Mouse (Mus musculus) liver, embryonic 16.5 days (tissue): ENCODE data around the gene Rhot1. TPM values are rescaled to one million over a fixed set of nuclear protein-coding genes. Genes with fewer than 3 reads are reported as not detected.

ENCODE experiments used
- ATAC-seq: fragments of 200-750 bp; cut with Nextera tagmentation; 2 replicates; pipeline ENCODE4 v1.8.0; 2017; ENCODE audit warnings: low read depth, mild to moderate bottlenecking, moderate number of reproducible peaks, moderate library complexity
- H3K27ac ChIP-seq: fragments of 300-500 bp; sonication (generic); 2 replicates; pipeline ENCODE4 v1.5.1; 2014; ENCODE audit warnings: mild to moderate bottlenecking, low read length
- H3K27me3 ChIP-seq: fragments of 300-500 bp; sonication (generic); 2 replicates; pipeline ENCODE4 v1.6.1; 2014; ENCODE audit warnings: low read depth, low read length, mixed read lengths; ENCODE audit not compliant: control insufficient read depth, insufficient read depth
- H3K36me3 ChIP-seq: fragments of 300-500 bp; sonication (generic); 2 replicates; pipeline ENCODE4 v1.6.1; 2014; ENCODE audit warnings: mild to moderate bottlenecking; ENCODE audit not compliant: control insufficient read depth, insufficient read depth
- H3K4me1 ChIP-seq: fragments of 300-500 bp; sonication (generic); 2 replicates; pipeline ENCODE4 v1.6.1; 2014; ENCODE audit warnings: low read depth, low read length, mixed read lengths; ENCODE audit not compliant: control insufficient read depth
- H3K4me2 ChIP-seq: fragments of 300-500 bp; sonication (generic); 2 replicates; pipeline ENCODE4 v1.6.1; 2014; ENCODE audit warnings: low read depth, low read length, mixed read lengths
- H3K4me3 ChIP-seq: fragments of 300-500 bp; sonication (generic); 2 replicates; pipeline ENCODE4 v1.5.1; 2014; ENCODE audit warnings: low read depth, mild to moderate bottlenecking, low read length
- H3K9ac ChIP-seq: fragments of 300-500 bp; sonication (generic); 2 replicates; pipeline ENCODE4 v1.6.1; 2014; ENCODE audit warnings: low read depth, low read length
- H3K9me3 ChIP-seq: fragments of 300-500 bp; sonication (generic); replicated peaks from 2 replicates; pipeline ENCODE4 v1.6.1; 2016; ENCODE audit warnings: low read length; ENCODE audit not compliant: control insufficient read depth
- WGBS: fragments of 180-500 bp; shearing (Covaris S2); extraction: QIAGEN DNeasy Blood & Tissue Kit; methylation state at CpG from one replicate; pipeline ENCODE4 v1.1.7; 2014; ENCODE audit not compliant: insufficient replicate concordance; 5-methylcytosine and 5-hydroxymethylcytosine counted together
- polyA plus RNA-seq: library from polyadenylated mRNA; unstranded; fragments of >200 nt; fragmentation: Nextera tagmentation; extraction: Ambion mirVana; gene quantifications from 2 replicates; pipeline ENCODE4 v1.2.1, GENCODE M21; 2015

The Rhot1 gene
- polyA plus RNA-seq: 19.6 and 20.2 TPM in 2 replicates

DNA sequence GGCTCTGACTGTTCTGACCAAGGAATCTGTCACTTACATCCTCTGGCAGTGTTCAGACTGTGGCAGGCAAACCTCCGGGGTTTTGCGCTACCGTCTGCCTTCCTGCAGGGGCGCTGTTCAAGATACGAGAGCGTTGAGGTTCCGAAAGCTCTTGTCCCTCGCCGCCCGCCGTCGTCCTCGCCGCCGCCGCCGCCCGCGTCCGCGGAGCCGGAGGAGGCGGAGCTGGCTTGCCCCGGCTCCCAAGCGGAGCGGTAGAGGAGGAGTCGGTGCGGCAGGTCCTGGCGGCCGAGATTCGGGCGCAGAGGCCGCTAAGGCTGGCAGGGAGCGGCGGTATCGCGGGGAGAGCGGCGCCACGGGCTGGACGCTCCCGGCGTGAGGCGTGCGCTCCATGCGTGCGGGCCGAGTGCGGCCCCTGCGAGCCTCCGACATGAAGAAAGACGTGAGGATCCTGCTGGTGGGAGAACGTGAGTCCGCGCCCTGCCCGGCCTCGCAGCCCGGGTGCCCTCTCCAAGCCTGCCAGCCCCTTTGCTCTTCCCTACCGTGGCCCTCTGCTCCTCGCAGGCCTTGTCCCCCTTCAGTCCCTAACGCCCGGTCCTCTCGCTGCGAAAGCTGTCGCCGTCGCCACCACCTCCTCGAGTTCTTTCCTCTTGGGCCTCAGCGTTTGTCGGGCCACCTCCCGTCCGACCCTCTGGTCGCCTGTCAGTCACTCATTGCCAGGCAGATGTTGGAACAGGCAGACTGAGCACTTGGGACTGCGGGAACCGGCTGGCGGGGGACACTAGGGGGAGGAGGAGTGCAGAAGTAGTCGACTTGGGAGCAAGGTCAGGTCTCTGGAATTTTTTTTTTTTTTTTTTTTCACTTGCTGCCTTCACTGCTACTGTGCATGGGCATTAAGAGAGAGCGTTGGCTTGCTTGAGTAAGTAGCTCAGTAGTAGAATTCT lies at the start of gene Rhot1:
TSS of gene Rhot1 (plus strand) at position 160 of the 941 bp plus-strand sequence.
- Histone ChIP-seq H3K4me1 (peaks cover 17% of the 10 kb centered on the region), H3K4me3 (peak within 1 kb of the TSS; percentile 75), H3K9me3 (no peaks in the 10 kb centered on the region), H3K27me3 (no peaks in the 10 kb centered on the region), H3K36me3 (no peaks in the 10 kb centered on the region), H3K9ac (peak within 1 kb of the TSS; percentile 85), H3K4me2 (peak within 1 kb of the TSS; percentile 75), H3K27ac (peak within 1 kb of the TSS; percentile 86)
- ATAC-seq: peak; percentile 95
- whole genome bisulfite sequencing: under 1% methylated on average over 66 of the region's 78 CpGs

DNA sequence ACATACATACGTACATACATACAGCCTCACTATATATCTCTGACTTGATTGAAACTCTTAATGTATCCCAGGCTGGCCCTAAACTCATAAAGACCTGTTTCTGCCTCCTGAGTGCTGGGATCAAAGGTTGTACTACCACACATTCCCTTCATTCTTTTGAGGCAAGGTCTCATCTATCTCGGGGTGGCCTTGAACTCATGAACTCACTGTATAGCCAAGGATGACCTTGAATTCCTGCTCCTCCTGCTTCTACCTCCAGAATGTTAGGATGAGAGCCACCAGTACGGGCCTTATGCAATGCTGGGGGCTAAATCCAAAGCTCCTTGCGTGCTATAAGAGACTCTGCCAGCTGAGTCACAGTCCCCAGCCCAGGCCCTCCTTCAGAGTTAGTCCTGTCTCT lies 47.8 kb upstream of the Rhot1 start:
- Histone ChIP-seq H3K4me1 (no peaks in the 10 kb centered on the region), H3K27ac (no peak overlapping the region), H3K4me2 (no peak overlapping the region), H3K9ac (no peak overlapping the region), H3K4me3 (no peak overlapping the region), H3K9me3 (no peaks in the 10 kb centered on the region), H3K27me3 (no peaks in the 10 kb centered on the region), H3K36me3 (no peaks in the 10 kb centered on the region)
- ATAC-seq: no peak
- 61% methylated on average over 4 of the region's 4 CpGs for WGBS

DNA sequence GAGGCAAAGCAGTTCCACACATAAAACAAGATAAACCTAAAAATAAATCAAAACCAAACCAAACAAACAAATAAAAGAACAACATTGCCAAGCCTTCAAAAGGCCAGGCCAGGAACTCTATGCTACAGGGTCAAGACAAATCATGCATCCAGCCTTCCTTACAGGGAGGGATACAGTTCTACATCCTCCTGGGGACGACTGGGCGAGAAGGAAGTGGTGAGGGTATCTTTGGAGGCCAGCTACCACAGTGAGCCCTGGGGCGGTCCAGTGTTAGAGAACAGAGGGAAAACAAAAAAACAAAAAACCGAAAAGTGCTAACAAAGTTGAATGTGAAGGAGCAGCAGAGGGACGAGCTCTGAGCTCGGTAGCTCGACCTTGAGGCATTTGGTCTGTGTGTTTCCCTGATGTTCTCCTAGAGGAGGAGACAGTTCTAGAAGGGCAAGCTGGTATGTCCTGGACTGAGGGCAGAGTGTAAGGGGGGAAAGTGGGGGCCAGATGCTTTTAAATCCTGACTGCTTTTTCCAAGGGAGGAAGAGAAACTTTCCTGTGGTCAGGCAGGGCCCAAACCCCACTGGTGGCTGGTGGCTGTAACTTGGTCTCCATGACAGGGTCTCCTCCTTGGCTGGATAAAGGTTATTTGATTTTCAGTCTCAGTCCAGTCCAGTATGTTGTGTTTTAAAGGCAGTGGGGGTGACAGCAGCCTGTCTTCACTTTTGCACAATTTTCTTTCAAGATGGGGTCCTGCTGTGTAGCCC lies 45.3 kb upstream of the Rhot1 start:
- Histone ChIP-seq H3K36me3 (no peaks in the 10 kb centered on the region; the same call in 1 of the 2 replicates), H3K27ac (no peak overlapping the region), H3K9ac (no peak overlapping the region), H3K4me2 (no peak overlapping the region), H3K4me3 (no peak overlapping the region), H3K27me3 (no peaks in the 10 kb centered on the region), H3K4me1 (no peaks in the 10 kb centered on the region), H3K9me3 (no peaks in the 10 kb centered on the region)
- no peak for ATAC-seq
- WGBS: 22% methylated on average over 7 of the region's 7 CpGs

DNA sequence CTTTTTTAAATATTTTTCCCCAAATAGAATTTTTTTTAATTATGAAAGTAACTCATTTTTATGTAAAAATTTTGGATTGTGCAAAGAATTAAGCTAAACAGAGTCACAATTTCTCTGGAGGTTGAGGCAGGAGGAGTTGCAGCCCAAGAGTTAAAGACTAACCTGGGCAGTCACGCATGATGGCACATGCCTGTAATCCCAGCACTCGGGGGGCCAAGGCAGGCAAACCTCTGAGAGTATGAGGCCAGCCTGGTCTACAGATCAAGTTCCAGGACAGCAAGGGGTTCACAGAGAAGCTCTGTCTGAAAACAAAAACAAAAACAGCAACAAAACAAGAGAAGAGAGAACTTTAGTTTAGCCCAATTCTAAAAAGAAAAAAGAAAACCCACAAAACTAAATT lies 44.6 kb upstream of the Rhot1 start:
- Histone ChIP-seq H3K27ac (no peak overlapping the region), H3K9me3 (no peaks in the 10 kb centered on the region), H3K9ac (no peak overlapping the region), H3K4me2 (no peak overlapping the region), H3K36me3 (no peaks in the 10 kb centered on the region; the same call in 1 of the 2 replicates), H3K4me1 (peaks cover 4% of the 10 kb centered on the region; the same call in 1 of the 2 replicates), H3K27me3 (no peaks in the 10 kb centered on the region), H3K4me3 (no peak overlapping the region)
- no peak for ATAC-seq
- WGBS: 58% methylated on average over 2 of the region's 2 CpGs

DNA sequence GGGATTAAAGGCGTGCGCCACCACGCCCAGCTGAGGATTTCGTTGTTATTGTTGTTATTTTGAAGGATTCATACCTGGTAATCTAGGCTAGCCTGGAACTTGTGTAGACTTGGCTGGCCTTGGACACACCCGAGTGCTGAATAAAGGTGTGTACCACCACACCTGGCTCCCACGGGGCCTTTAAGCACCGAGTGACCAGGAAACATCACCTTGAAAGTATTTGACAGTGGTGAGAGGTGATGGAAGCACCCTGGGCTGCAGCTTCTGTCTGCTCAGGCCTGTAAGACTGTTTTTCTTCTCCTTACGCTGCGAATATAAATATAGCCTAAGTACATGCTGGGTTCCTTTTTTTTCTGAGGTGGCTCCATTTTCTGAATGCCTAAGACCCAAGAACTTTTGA lies 40.7 kb upstream of the Rhot1 start:
- Histone ChIP-seq H3K9me3 (no peaks in the 10 kb centered on the region), H3K4me1 (peaks cover 4% of the 10 kb centered on the region; the same call in 1 of the 2 replicates), H3K4me3 (no peak overlapping the region), H3K4me2 (no peak overlapping the region), H3K27me3 (no peaks in the 10 kb centered on the region), H3K9ac (no peak overlapping the region), H3K27ac (no peak overlapping the region), H3K36me3 (no peaks in the 10 kb centered on the region; the same call in 1 of the 2 replicates)
- 68% methylated on average over 9 of the region's 9 CpGs for WGBS
- no peak for ATAC-seq

DNA sequence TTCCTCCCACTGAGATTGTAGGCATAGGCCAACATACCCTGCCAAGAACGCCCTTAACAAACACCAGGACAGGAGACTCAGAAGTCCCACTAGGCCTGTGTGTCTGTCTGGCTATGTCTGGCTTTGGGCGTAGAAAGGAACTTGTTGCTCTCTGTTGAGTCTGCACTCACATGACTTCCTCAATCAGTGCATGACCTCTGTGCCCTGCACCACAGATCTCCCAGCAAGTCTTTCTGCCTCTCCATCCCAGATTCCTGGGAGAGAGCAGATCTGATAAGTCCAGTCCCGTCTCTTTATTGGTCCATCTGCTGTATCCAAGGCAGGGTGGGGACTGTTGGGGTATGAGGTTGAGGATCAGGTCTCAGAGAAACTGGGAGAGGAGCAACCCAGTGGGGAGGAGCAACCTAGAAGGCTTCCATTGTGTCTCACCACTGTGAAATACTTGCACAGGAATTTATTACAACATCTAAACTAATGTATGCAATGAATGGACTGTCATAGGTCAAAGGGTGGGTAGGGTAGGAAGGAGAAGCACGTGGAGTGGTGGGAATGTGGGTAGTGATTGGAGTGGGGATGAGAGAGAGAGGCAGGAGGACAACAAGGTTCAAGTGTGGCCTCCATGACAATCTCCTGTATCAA lies 40.1 kb upstream of the Rhot1 start:
- 50% methylated on average over 4 of the region's 4 CpGs for WGBS
- no peaks in the 10 kb centered on the region; the same call in 1 of the 2 replicates for H3K36me3 ChIP-seq
- no peaks in the 10 kb centered on the region for H3K27me3 ChIP-seq
- H3K27ac ChIP-seq: peak overlapping the region; percentile 41
- H3K9me3 ChIP-seq: no peaks in the 10 kb centered on the region
- no peak overlapping the region for H3K4me3 ChIP-seq
- peaks cover 4% of the 10 kb centered on the region; the same call in 1 of the 2 replicates for H3K4me1 ChIP-seq
- H3K9ac ChIP-seq: no peak overlapping the region
- H3K4me2 ChIP-seq: no peak overlapping the region
- ATAC-seq: no peak

DNA sequence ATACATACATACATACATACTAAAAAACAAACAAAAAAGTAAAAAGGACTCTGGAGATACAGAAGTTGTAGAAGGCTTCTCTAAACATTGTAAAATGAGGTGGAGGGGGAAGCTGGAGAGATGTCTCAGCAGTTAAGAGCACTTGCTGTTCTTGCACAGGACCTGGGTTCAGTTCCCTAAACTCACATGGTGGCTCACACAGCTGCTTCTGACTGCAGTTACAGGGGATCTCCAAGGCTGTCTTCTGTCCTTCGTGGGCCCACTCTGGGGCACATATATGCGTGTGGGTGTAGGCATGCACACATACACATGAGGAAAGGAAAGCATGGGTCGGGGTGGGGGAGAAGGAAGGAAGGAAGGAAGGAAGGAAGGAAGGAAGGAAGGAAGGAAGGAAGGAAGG lies 39.2 kb upstream of the Rhot1 start:
- Histone ChIP-seq H3K27ac (no peak overlapping the region), H3K27me3 (no peaks in the 10 kb centered on the region), H3K4me1 (peaks cover 4% of the 10 kb centered on the region; the same call in 1 of the 2 replicates), H3K4me3 (no peak overlapping the region), H3K4me2 (no peak overlapping the region), H3K36me3 (no peaks in the 10 kb centered on the region; the same call in 1 of the 2 replicates), H3K9ac (no peak overlapping the region), H3K9me3 (no peaks in the 10 kb centered on the region)
- ATAC-seq: no peak
- WGBS: 56% methylated on average over 3 of the region's 3 CpGs

DNA sequence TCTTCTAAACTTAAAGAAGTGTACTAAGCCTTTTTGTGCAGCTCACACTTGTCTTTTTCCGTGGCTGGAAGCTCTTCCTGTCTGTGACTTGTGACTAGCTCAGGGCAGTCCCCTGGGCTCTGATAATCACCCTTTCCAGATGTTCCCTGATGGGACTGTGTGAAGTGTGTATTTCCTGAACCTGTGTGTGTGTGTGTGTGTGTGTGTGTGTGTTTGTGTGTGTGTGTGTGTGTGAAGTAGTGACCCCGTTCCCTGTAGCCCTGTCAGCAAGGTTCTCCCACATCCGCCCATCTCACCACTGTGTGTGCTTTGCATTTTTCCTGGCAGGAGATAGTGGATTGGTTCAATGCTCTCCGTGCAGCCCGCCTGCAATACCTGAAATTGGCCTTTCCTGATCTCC lies 38.5 kb upstream of the Rhot1 start:
- Histone ChIP-seq H3K4me2 (no peak overlapping the region), H3K4me3 (no peak overlapping the region), H3K9ac (no peak overlapping the region), H3K27ac (no peak overlapping the region), H3K27me3 (no peaks in the 10 kb centered on the region), H3K36me3 (no peaks in the 10 kb centered on the region; the same call in 1 of the 2 replicates), H3K4me1 (peaks cover 4% of the 10 kb centered on the region; the same call in 1 of the 2 replicates), H3K9me3 (no peaks in the 10 kb centered on the region)
- no peak for ATAC-seq
- 43% methylated on average over 5 of the region's 5 CpGs for WGBS
